8 mouse cellular contexts compared by ENCODE assay signal in genomic region chr12:69158366-69158764, GRCm38 (mm10). TPM values are rescaled to one million over a fixed set of nuclear protein-coding genes. Genes with fewer than 3 reads are reported as not detected.
DNase-seq lines count a peak whose midpoint lies in the region; ATAC-seq and TF ChIP-seq lines count a peak whose summit lies in the region.

No protein-coding gene starts in this region.

- peak overlapping the region; percentile 86 for H3K4me2 ChIP-seq in lung, embryonic 14.5 days
- peak overlapping the region; percentile 61 for H3K4me2 ChIP-seq in intestine, postnatal 0 days (replicated peaks; ENCODE audit: low read depth)
- H3K4me2 ChIP-seq in neural tube, embryonic 15.5 days: peak overlapping the region; percentile 65

- ATAC-seq in lung, embryonic 14.5 days (ENCODE audit: insufficient read depth): no peak
- no peak for ATAC-seq in intestine, postnatal 0 days
- no peak for ATAC-seq in neural tube, embryonic 15.5 days (ENCODE audit: low FRiP score)
- ATAC-seq in erythroid progenitor cell, adult 5-6 weeks (replicated peaks; ENCODE audit: low FRiP score, poor library complexity, severe bottlenecking): no peak

- H3K27me3 ChIP-seq in lung, embryonic 14.5 days (ENCODE audit: insufficient read depth, low read length): no peaks in the 10 kb centered on the region
- no peaks in the 10 kb centered on the region for H3K27me3 ChIP-seq in intestine, postnatal 0 days (replicated peaks; ENCODE audit: control insufficient read depth, insufficient read depth, low read length)
- H3K27me3 ChIP-seq in neural tube, embryonic 15.5 days (replicated peaks): no peaks in the 10 kb centered on the region

- TF ChIP-seq CTCF in lung, embryonic 14.5 days (IDR thresholded peaks at IDR 0.05; ENCODE audit: low read depth): no peak
- TF ChIP-seq CTCF in intestine, postnatal 0 days (IDR thresholded peaks at IDR 0.05; ENCODE audit: low read depth): no peak

- WGBS in lung, embryonic 14.5 days: under 1% methylated on average over 19 of the region's 19 CpGs
- WGBS in intestine, postnatal 0 days: under 1% methylated on average over 19 of the region's 19 CpGs
- WGBS in neural tube, embryonic 15.5 days: under 1% methylated on average over 19 of the region's 19 CpGs

- H3K27ac ChIP-seq in lung, embryonic 14.5 days (ENCODE audit: low read depth): peak overlapping the region; percentile 96
- H3K27ac ChIP-seq in intestine, postnatal 0 days (ENCODE audit: low read depth, low read length): peak overlapping the region; percentile 91
- H3K27ac ChIP-seq in neural tube, embryonic 15.5 days (replicated peaks): peak overlapping the region; percentile 94

- H3K4me3 ChIP-seq in lung, embryonic 14.5 days (ENCODE audit: low read depth, low read length): peak overlapping the region; percentile 74
- H3K4me3 ChIP-seq in intestine, postnatal 0 days (ENCODE audit: low read depth, low read length): peak overlapping the region; percentile 81
- H3K4me3 ChIP-seq in neural tube, embryonic 15.5 days (replicated peaks): peak overlapping the region; percentile 69

- DNase-seq in lung, embryonic 14.5 days: peak; percentile 43
- no peak for DNase-seq in lung, adult 18-20 months
- peak; percentile 45 for DNase-seq in embryo, embryonic 11 days
- DNase-seq in adrenal gland, postnatal 10 days: no peak
- no peak for DNase-seq in cerebellum, adult 9-11 months

- peak overlapping the region; percentile 89 for H3K9ac ChIP-seq in lung, embryonic 14.5 days
- peak overlapping the region; percentile 66 for H3K9ac ChIP-seq in intestine, postnatal 0 days (ENCODE audit: low read depth, low read length)
- peak overlapping the region; percentile 83 for H3K9ac ChIP-seq in neural tube, embryonic 15.5 days (replicated peaks)

- no peaks in the 10 kb centered on the region for H3K9me3 ChIP-seq in lung, embryonic 14.5 days (ENCODE audit: low read depth, low read length)
- no peaks in the 10 kb centered on the region for H3K9me3 ChIP-seq in intestine, postnatal 0 days (ENCODE audit: control insufficient read depth)
- no peaks in the 10 kb centered on the region for H3K9me3 ChIP-seq in neural tube, embryonic 15.5 days (replicated peaks)

- H3K4me1 ChIP-seq in lung, embryonic 14.5 days (ENCODE audit: insufficient read depth): no peaks in the 10 kb centered on the region
- H3K4me1 ChIP-seq in intestine, postnatal 0 days (replicated peaks; ENCODE audit: control insufficient read depth, insufficient read depth, low read length): peaks cover 7% of the 10 kb centered on the region
- H3K4me1 ChIP-seq in neural tube, embryonic 15.5 days: peaks cover 13% of the 10 kb centered on the region

- peaks cover 28% of the 10 kb centered on the region for H3K36me3 ChIP-seq in lung, embryonic 14.5 days (ENCODE audit: insufficient read depth)
- H3K36me3 ChIP-seq in intestine, postnatal 0 days (ENCODE audit: control insufficient read depth, insufficient read depth): peaks cover 13% of the 10 kb centered on the region; the same call in 1 of the 2 replicates
- peaks cover 16% of the 10 kb centered on the region for H3K36me3 ChIP-seq in neural tube, embryonic 15.5 days

RNA-seq across cellular contexts. Expression of gene Rps29, which starts 0.6 kb away (rescaled TPM):
- 1,824 and 2,015 TPM in 2 replicates for polyA plus RNA-seq in lung, embryonic 14.5 days (2014; fragmentation: Nextera tagmentation; extraction: Ambion mirVana)
- polyA plus RNA-seq in intestine, postnatal 0 days (2015; fragmentation: Nextera tagmentation; extraction: Ambion mirVana): 1,572 and 1,602 TPM in 2 replicates
- polyA plus RNA-seq in neural tube, embryonic 15.5 days (2015; fragmentation: Nextera tagmentation; extraction: Ambion mirVana): 1,119 and 1,180 TPM in 2 replicates
- 1,000 to 10,000 TPM; 1,821 to 1,838 TPM for total RNA-seq in adrenal gland, postnatal 10 days (2021)
- 901 and 1,018 TPM in 2 replicates for total RNA-seq in erythroid progenitor cell, adult 5-6 weeks (2015; ENCODE audit: low replicate concordance)
- total RNA-seq in erythroid progenitor cell, adult 5-6 weeks (2017; ENCODE audit: low replicate concordance): 424 and 1,088 TPM in 2 replicates

RNA-seq across cellular contexts. Expression of gene Lrr1, which starts 10.2 kb away (rescaled TPM):
- polyA plus RNA-seq in lung, embryonic 14.5 days (2014; fragmentation: Nextera tagmentation; extraction: Ambion mirVana): 29.8 and 30.9 TPM in 2 replicates
- 3.5 and 5.5 TPM in 2 replicates for polyA plus RNA-seq in intestine, postnatal 0 days (2015; fragmentation: Nextera tagmentation; extraction: Ambion mirVana)
- 4.1 and 7.0 TPM in 2 replicates for polyA plus RNA-seq in neural tube, embryonic 15.5 days (2015; fragmentation: Nextera tagmentation; extraction: Ambion mirVana)
- 1 to 10 TPM; 1.9 TPM for total RNA-seq in adrenal gland, postnatal 10 days (2021)
- 27.0 and 43.2 TPM in 2 replicates for total RNA-seq in erythroid progenitor cell, adult 5-6 weeks (2015; ENCODE audit: low replicate concordance)
- total RNA-seq in erythroid progenitor cell, adult 5-6 weeks (2017; ENCODE audit: low replicate concordance): 24.3 and 24.6 TPM in 2 replicates

RNA-seq across cellular contexts. Expression of gene Rpl36al, which starts 25.5 kb away (rescaled TPM):
- polyA plus RNA-seq in lung, embryonic 14.5 days (2014; fragmentation: Nextera tagmentation; extraction: Ambion mirVana): 591 and 633 TPM in 2 replicates
- 628 and 634 TPM in 2 replicates for polyA plus RNA-seq in intestine, postnatal 0 days (2015; fragmentation: Nextera tagmentation; extraction: Ambion mirVana)
- polyA plus RNA-seq in neural tube, embryonic 15.5 days (2015; fragmentation: Nextera tagmentation; extraction: Ambion mirVana): 405 and 435 TPM in 2 replicates
- total RNA-seq in adrenal gland, postnatal 10 days (2021): 100 to 1,000 TPM; 453 to 493 TPM
- total RNA-seq in erythroid progenitor cell, adult 5-6 weeks (2015; ENCODE audit: low replicate concordance): 169 and 235 TPM in 2 replicates
- 180 and 196 TPM in 2 replicates for total RNA-seq in erythroid progenitor cell, adult 5-6 weeks (2017; ENCODE audit: low replicate concordance)

RNA-seq across cellular contexts. Expression of gene Mgat2, which starts 25.6 kb away (rescaled TPM):
- polyA plus RNA-seq in lung, embryonic 14.5 days (2014; fragmentation: Nextera tagmentation; extraction: Ambion mirVana): 61.4 and 62.0 TPM in 2 replicates
- polyA plus RNA-seq in intestine, postnatal 0 days (2015; fragmentation: Nextera tagmentation; extraction: Ambion mirVana): 41.5 and 46.9 TPM in 2 replicates
- polyA plus RNA-seq in neural tube, embryonic 15.5 days (2015; fragmentation: Nextera tagmentation; extraction: Ambion mirVana): 40.7 and 42.8 TPM in 2 replicates
- total RNA-seq in adrenal gland, postnatal 10 days (2021): 10 to 100 TPM; 41.5 to 49.4 TPM
- 19.3 and 19.5 TPM in 2 replicates for total RNA-seq in erythroid progenitor cell, adult 5-6 weeks (2015; ENCODE audit: low replicate concordance)
- total RNA-seq in erythroid progenitor cell, adult 5-6 weeks (2017; ENCODE audit: low replicate concordance): 15.9 and 22.3 TPM in 2 replicates

RNA-seq across cellular contexts. Expression of gene Gm49383, which starts 38.5 kb away (rescaled TPM):
- 31.4 and 31.6 TPM in 2 replicates for polyA plus RNA-seq in lung, embryonic 14.5 days (2014; fragmentation: Nextera tagmentation; extraction: Ambion mirVana)
- polyA plus RNA-seq in intestine, postnatal 0 days (2015; fragmentation: Nextera tagmentation; extraction: Ambion mirVana): 9.9 and 10.2 TPM in 2 replicates
- polyA plus RNA-seq in neural tube, embryonic 15.5 days (2015; fragmentation: Nextera tagmentation; extraction: Ambion mirVana): 9.4 and 18.8 TPM in 2 replicates
- total RNA-seq in adrenal gland, postnatal 10 days (2021): 1 to 10 TPM; 5.5 to 6.0 TPM
- 4.7 TPM in 1 of 2 replicates, not detected in the other for total RNA-seq in erythroid progenitor cell, adult 5-6 weeks (2015; ENCODE audit: low replicate concordance)
- 22.2 and 23.9 TPM in 2 replicates for total RNA-seq in erythroid progenitor cell, adult 5-6 weeks (2017; ENCODE audit: low replicate concordance)

Comparison
In these comparisons a context has a peak if more than half of its experiments do, and no peak if none do; other contexts are left out.
1. DNase-seq: peak in lung, embryonic 14.5 days (single experiment) and embryo, embryonic 11 days (single experiment); none in lung, adult 18-20 months (0 of 2), adrenal gland, postnatal 10 days (single experiment) and cerebellum, adult 9-11 months (single experiment).
2. Peak in every context shown above with its lines, with median percentiles within 50 percentile points of each other: H3K27ac ChIP-seq, H3K4me2 ChIP-seq, H3K4me3 ChIP-seq and H3K9ac ChIP-seq.